Mouse (Mus musculus): ENCODE measurements around the gene Plekhm3. TPM values are rescaled to one million over a fixed set of nuclear protein-coding genes. Genes with fewer than 3 reads are reported as not detected.

Gene Plekhm3
- polyA plus RNA-seq, 1 experiment, result 4.1 TPM

DNA sequence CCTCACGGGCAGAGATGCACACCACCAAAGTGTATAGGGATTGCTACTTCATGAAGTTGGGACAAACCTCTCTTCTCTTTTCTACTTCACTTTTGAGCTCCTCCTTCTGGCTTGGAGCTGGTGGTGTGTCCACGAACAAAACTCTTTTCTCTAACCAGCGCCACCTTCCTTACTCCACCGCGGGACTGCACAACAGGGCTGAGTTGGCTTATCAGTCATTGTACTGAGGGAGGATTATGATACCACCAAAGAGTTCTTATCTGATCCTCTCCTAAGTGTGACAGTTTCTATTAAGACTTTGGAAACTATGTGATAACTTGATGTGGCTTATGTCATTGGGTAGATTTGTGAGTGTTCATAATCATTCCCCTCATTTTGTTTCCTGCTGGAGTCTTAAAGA lies 129.2 kb downstream of the Plekhm3 start:
- no peak for DNase-seq (ENCODE audit: low spot score)

DNA sequence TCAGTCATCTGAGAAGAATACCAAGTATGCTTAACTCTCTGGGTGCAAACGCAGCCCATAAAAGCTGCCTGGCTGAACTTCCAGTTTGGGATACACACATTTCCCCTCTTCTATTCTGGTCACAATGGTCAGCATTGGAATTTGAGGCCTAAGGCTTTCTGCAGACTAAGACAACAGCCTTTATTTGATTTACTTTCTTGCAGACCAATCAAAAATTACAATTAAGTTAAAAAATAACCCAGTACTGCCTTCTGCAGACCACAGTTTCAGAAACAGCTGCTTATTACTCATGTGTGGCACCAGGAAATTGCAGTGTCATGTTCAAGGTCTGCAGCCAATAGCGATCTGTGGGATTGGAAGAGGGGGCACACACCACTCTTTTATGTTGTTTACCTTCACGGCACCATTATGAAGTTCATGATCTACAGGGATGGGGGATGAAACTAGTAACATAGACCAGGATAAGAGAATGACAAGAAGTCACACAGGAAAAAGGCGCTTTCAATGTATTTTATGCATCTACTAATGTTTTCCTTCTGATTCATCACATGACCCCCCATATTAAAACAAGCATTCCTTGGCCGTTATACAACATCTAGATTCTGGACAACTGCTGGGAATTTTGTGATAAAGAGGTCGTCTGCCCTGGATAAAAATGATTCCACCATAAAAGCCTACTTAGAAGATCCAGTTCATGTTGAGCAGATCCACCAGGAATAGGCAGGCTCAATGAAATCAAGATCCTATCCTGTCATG lies 130.1 kb downstream of the Plekhm3 start:
- DNase-seq (ENCODE audit: low spot score), result no peak

DNA sequence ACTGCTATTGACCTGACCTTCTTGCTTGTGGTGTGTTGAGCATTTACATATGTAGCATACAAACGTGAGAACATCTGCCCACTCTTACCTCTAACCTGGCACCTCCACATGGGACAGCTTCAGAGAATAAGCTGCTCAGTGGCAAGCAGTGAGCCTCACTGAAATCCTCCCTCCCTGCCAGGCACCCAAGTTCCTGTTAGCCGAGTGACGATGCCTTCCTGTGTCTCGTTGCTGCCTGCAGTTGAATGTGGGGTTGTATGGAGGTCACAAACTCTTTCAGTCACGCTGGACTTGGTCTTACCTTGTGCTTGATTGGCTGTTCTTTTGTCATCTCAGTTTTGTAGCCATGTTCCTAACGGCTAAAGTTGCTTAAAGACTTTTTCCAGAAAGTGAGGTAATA lies 133.1 kb downstream of the Plekhm3 start:
- DNase-seq (ENCODE audit: low spot score), result no peak

DNA sequence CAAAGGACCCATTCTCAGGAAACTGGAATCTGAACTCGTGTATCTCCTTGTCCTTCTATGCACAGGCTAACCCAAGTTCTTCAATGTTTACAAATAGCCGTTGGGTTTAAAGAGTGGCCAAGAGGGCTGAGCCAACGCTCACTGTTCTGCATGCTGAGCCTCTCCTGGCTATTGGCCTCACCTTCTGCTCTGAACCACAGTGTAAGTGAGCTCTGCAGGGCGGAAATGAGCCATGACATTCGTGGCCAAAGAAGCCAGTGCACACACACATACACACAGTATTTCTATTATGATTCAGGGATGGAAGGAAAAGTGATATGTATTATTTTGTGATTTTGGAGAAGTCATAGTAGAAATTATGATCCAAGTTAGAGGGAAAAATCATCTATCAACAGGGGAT lies 138.9 kb downstream of the Plekhm3 start:
- DNase-seq (ENCODE audit: low spot score), result no peak

DNA sequence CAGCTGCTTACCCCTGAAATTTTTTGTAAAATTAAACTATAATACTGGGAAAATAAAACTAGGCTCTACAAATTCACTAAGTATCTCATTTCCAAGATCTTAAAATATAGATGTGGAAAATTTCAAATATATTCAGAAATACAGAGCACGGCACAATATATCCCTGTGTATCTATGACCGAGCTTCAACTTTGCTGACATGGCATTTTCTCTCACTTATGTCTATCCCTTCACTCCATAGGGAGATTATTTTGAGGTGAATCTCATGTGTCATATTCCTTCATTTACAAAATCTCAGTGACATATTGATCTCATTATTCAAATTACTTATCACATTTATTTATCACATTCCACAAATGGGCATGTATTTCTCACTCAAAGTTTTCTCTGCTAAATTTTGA lies 143.4 kb downstream of the Plekhm3 start:
- DNase-seq (ENCODE audit: low spot score), result no peak

DNA sequence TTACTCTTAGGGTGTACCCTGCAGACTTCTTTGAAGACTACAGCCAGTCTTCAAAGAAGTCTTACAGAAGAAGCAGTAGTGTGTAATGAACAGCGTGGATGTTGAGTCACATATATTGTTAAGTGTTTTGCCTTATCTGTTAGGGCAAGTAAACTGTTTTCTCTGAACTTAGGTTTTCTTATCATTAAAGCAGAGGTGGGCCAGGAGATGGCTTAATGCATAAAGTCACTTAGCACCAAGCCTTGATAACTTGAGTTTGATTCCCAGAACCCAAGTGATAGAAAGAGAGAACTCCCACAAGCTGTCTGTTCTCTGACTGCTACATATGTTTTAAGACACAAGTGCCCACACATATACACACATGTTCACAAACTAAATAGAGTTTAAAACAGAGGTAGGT lies 144.7 kb downstream of the Plekhm3 start:
- DNase-seq (ENCODE audit: low spot score), result no peak

DNA sequence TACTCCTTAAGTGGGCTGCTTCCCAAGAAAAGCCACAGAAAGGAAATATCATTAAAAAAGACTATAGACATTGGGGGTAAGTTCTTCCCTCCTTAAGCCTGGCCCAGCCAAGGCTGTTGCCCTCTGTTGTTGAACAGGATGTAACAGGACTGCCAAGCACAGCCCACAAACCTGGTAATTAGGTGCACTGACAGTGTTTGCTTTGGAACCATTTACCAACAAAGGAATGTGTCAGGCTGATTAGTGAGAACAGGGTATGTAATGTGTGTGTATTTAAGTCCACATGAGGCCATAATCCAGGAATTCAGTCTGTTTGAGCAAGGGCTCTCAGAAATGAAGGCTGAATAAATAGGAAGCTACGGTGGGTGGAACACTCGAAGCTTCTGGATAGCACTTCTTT lies 147.5 kb downstream of the Plekhm3 start:
- DNase-seq (ENCODE audit: low spot score), result no peak

DNA sequence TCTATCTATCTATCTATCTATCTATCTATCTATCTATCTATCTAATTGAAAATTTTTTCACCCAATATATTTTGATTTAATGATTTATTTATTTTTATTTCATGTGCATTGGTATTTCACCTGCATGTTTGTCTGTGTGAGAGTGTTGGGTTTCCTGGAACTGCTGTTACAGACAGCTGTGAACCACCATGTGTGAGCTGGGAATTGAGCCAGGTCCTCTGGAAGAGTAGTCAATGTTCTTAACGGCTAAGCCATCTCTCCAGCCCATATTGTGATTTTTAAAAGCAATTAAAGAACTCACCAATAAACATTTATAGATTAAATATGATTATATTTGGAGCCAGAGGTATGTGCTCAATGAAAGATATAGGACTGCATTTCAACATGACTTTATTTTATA lies 148.9 kb downstream of the Plekhm3 start:
- no peak for DNase-seq (ENCODE audit: low spot score)

DNA sequence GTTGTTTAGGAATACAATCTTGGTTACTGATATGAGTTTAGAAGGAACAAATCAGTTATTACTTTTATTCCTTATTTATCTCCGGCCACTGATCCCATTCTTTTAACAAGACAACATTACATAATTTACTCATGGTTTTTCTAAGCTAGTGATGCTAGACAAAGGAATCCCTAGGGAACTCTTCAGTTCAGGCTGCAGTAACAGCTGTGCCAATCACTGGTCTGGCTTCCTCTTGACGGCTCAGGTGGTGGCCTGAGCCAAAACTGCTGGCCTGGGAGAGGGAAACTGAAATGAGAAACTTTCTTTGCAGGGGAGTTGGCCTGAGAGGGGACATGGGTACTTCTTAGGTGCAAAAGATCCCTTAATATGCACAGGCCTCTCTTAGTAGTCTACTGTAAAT lies 151.4 kb downstream of the Plekhm3 start:
- DNase-seq (ENCODE audit: low spot score), result no peak

DNA sequence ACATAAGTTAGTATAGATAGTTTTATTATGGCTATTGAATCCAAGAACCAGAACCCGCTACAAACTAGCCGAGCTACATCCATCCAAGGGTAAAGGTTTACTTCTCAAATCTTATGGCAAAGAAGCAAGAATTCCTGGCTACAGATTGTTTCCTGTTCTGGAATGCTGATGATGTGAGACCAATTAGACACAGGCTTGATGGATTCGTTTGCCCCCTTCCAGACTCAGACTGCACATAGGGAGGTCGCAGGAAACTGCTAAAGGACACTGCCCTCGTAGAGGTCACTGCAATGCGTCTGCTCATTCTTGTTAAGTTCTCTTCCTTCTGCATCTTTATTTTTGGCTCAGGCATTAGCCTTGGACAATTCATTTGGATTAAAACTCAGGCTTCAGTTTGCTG lies 154.0 kb downstream of the Plekhm3 start:
- DNase-seq (ENCODE audit: low spot score), result no peak

DNA sequence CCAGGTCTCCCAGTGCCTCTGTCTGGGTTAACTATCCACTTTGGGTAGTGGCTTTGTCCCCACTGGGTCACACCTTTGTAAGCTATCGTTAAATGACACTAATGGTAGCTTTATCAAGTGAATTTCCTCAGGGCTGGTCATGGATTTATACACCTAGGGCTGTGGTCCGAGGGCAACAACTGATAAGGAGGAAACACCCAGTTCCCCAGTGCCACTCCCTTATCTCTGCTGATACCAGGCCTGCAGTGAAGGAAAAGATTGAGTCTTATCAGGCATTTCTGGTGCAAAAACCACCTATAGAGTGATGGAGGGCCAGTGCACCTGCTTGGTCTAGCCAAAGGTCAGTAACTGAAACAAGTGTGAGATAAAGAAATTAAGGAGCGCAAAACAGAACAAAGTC lies 159.0 kb downstream of the Plekhm3 start:
- no peak for DNase-seq (ENCODE audit: low spot score)

DNA sequence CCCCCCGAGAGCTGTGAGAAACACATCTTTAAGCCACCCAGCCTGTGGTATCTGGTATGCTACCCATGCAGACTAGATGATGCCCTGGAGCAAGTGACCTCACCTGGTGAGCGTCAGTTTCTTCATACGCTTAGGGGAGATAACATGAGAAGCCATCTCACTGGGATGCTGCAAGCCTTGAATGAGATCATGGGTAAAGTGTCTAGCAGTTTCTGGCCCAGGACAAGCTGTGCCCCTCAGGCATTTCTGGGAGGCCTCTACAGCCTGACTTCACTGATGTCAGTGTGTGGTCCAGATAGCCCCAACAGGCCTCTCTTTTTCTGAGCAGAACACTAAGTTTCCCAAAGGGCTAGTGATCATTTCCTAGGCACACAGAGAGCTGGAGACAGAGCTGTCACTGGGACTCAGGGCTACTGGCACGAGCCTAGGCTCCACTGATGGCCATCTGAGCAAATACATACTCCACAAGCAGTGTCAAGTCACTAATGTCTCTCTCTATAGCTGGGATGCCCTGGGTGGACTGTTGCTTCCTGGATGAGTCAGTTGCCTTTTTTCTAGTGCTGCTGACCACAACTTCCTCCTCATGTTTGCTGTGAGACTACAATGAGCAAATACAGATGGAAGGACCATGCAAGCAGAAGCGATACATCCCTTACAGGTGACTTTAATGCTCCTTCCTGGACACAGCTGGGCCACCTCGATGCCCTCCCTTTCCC lies 159.6 kb downstream of the Plekhm3 start:
- no peak for DNase-seq (ENCODE audit: low spot score)

DNA sequence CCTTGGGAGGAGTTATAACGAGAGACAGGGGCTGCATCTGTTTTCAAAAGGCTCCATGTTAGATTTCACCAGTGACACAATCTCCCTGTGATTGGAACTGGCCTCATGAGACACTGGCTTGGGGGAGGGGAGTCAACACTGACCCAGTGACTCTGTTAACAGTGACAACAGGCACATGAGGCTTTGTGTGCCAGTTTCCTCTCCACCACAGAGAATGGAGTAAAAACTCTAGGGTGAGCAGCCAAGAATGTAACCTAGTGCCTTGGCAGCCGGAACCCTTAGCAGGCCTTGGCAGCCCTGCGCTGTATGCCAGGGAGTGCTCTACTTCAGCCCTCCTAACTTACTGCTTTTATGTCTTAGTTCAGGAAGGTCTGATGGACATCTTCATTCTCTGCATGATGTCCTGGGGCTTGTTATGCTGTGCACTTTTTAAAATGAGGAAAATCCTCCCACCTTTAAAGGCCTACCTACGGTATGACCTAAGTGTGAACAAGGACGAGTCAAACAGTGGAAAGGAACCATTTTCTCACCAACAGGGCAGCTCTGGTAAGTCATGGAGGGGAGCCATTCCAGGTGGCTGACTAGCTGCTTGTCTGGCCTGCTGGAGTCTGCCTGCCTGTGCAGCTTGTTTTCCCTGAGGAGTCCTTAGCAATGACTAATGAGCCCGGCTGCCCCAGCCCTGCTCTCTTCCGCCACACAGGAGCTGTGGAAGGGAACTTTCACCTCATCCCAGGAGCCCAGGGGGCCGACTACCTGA lies 161.2 kb downstream of the Plekhm3 start:
- no peak for DNase-seq (ENCODE audit: low spot score)

DNA sequence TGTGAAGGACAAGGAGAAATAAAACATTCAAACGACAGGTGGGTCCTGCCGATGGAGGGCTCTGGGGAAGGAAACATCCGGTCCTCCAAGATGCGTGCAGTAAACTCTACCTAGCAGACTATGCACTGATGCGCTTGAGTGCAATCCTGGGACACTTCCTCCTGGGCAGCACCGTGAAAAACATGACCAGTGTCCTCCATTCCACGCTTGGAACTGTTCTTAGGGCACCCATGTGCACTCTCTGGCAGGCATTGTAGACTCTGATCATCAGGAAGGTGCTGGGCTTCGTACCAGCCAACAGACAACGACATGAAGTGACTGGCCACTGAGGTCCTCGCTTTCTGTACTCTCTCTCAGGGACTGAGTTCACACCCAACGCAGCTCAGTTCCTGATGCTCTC lies 162.5 kb downstream of the Plekhm3 start:
- no peak for DNase-seq (ENCODE audit: low spot score)

DNA sequence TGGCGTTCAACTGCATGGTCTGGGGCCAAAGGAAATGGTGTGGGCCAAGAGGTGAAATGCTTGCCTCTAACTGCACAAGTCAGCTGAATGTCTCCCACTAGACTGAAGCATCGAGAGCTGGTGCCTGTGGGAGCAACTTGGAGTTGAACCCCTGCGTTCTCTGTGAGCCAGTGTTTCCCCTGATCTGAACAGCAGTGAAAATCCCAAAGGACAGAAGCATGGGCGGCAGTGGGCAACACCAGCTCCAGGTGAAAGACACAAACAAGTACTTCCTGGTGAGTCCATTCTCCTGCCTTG lies 163.4 kb downstream of the Plekhm3 start:
- DNase-seq (ENCODE audit: low spot score), result no peak

DNA sequence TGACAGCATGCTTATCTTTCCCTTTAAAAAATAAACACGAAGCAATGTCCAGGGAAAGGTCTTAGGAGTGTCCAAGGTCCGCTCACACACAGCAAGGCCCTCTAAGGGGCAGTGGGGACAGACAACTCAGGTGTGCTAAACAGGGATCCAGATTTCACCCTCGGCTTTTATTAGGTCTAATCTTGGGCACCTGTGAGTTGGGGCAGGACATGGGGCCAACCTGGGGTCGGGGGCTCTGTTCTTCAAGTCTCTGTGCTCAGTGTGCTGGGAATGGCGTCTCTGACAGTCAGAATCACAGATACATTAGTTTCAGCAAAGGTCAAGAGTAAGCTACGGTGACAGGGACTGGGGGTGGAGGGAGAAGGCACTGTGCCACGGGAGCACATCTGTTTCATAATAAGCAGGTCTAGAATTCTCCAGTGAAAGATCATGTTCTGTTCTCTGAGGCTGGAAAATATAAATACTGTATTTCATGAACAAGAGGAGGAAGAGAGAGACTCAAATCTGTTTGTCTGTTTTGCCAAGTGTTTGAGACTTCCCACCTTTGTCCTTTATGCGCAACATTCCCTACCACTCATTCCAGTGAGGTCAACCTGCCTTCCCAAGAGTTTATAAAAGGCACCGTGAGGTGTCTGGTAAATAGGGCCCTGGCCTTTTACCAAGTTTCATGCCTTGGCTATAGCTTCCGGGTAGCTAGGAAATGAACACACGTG lies 163.9 kb downstream of the Plekhm3 start:
- DNase-seq (ENCODE audit: low spot score), result no peak

DNA sequence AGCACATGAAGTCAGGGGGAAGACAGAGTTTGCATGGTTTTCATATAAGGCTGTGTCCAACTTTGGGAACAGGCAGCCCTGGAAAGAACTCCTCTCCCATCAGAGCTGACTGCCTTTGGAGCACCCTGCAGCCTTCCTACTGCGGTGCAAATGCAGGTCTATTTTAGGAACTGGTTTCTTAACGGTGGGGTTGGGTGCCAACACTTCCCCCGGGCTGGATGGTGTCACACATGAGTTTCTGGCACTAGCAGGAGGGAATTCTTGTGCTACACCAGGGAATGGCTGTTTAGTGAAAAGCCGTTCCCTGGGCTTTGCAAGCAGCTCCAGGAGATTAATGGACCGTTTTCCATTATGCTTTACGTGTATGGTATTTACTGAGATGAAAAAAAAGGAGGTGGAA lies 164.8 kb downstream of the Plekhm3 start:
- DNase-seq (ENCODE audit: low spot score), result no peak

DNA sequence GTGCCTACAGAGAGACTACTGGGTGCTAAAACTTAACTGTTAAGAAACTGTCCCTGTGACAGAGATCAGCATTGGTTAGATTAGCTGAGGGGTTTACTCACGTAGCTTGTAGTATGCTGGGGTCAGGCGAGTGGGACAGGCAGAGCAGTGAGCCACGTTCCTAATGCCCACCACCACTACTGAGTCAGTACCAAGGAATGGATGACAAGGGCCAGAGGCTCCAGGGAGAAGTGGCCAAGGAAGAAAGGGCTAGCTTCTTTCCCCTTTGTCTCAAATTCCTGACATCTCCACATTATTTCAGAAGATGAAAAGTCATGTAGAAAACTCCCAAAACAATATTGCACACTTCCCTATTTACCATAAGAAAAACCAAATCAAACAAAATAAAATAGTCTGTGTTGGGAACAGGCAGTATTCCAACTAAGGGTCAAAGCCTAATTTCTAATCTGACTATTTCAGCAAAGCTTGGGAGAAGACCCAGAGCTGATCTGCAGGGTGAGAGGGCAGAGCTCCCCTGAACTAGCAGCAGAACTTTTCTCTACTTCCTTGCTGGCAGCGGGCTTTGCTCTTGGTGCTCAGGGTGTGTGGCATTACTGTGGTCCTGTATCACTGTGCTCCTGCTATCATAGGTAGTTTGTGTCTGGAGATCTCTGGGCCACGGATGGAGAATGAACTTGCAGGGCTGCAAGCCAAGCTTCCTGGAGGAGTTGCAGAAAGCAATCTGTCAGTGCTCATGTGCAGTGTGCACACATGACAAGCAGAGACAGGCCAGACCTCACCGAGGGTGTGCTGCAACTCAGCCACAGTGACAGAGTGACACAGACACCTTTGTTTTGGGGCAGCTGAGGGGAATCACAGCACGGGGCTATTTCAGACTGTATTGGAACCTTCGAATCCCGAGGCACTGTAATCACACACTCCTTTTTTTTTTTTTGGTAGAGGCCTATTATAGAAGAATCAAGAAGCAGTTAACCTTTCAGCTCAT lies 165.5 kb downstream of the Plekhm3 start:
- DNase-seq (ENCODE audit: low spot score), result no peak

DNA sequence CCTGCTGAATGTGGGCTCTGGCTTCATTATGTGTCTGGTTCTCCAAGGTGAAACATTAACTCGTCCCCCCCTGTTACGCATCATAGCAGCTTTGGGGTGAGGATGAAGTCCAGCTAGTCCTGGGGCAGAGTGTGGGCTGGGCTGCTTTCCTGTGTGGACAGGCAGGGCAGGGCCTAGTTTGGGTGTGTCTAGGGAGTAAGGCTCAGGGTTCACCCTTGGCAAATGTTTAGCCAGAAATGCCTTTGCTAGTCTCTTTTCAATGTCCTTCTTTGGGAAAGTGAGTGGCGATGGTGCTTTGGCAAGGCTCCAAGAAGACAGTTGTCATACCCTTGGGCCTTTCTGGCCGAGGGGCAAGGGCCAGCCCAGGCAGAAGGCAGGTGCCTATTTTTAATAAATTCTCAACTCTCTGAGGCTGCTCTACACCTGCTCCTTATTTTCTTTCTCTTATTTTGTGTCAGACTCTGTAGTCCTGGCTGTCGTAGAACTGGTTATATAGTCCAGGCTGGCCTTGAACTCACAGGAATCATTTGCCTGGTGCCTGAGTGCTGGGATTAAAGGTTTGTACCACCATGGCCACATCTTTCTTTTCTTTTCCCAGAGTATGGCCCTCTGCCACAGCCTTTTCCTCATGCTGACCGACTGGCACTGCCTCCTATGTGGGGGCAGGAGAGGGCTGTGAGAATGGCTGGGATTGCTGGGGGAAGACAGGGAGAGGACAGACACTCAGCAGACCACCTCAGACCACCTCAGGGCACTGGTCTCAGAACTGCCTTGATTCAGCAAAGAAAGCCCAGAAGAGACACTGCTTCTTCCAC lies 168.7 kb downstream of the Plekhm3 start:
- DNase-seq (ENCODE audit: low spot score), result no peak

DNA sequence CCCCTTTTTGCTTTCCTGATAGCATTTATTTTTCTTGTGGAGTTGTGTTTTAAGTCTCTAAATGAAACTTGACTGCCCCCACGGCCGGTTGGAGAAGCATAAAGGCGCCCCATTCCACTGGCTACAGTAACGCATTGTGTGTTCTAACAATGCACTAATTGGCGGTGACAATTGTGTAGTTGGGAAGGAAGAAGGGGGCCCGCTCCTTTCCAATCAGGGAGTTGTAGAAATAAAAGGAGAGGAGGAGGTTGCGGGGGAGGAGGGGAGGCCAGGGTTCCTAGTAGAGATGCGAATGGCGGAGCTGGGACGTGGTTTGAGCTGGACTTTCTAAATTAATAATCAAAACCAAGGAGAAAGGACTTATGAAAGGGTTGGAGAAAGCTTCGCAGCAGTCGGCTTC lies 176.8 kb downstream of the Plekhm3 start:
- DNase-seq (ENCODE audit: low spot score), result no peak

Measured in urinary bladder, adult 2 months (tissue).